In the genomic region with DNA sequence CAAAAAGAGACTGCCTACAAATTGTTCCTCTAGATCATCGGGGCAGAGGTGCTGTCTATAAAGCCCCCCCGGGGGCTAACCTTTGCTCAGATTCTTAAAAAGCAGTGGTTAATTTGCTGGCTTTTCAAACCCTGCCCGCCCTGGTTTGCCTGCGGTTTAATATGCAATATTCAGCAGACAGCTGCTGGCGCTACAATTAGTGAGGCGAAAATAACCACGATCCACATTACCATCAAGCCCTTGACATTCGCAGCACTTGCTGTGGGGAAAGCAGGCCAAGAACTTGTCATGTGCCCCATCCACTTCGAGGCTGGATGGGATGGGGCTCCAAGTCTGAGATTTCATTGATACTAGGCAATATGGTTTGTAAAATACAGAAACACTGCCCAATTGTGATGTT, we compare ENCODE assay signal across 21 mouse cellular contexts. TPM values are rescaled to one million over a fixed set of nuclear protein-coding genes. Genes with fewer than 3 reads are reported as not detected.
DNase-seq lines count a peak whose midpoint lies in the region; ATAC-seq and TF ChIP-seq lines count a peak whose summit lies in the region.
"Had no signal": no experiment of that assay in that cellular context is flagged by ENCODE, and none has a peak within 500 bp of the region (broad histone marks: within the 10 kb centered on the region; RNA-seq: fewer than 3 reads in every experiment).

No protein-coding gene starts in this region.

- no peaks in the 10 kb centered on the region for H3K9me3 ChIP-seq in hindbrain, embryonic 13.5 days
- no peaks in the 10 kb centered on the region for H3K9me3 ChIP-seq in hindbrain, embryonic 10.5 days
- no peaks in the 10 kb centered on the region for H3K9me3 ChIP-seq in forebrain, embryonic 12.5 days
- H3K9me3 ChIP-seq in midbrain, embryonic 16.5 days (replicated peaks; ENCODE audit: control insufficient read depth, low read length, poor library complexity, severe bottlenecking), result no peaks in the 10 kb centered on the region
- no peaks in the 10 kb centered on the region for H3K9me3 ChIP-seq in lung, postnatal 0 days (ENCODE audit: low read length)
- H3K9me3 ChIP-seq: heart, embryonic 13.5 days had no signal

- 0 out of 2 replicates have a peak overlapping the region, but pooled peaks have one; percentile 9 for H3K9ac ChIP-seq in hindbrain, embryonic 13.5 days
- H3K9ac ChIP-seq in forebrain, embryonic 12.5 days, result no peak overlapping the region
- no peak overlapping the region for H3K9ac ChIP-seq in midbrain, embryonic 16.5 days (ENCODE audit: low read depth, low read length)
- no peak overlapping the region for H3K9ac ChIP-seq in lung, postnatal 0 days (replicated peaks; ENCODE audit: low read depth)
- H3K9ac ChIP-seq: heart, embryonic 13.5 days; lung, embryonic 14.5 days had no signal

- TF ChIP-seq EP300 in lung, postnatal 0 days (IDR thresholded peaks at IDR 0.05), result no peak

- DNase-seq in hindbrain, embryonic 10.5 days (ENCODE audit: low spot score), result no peak
- peak; percentile 61 for DNase-seq in brain, adult 2 months (ENCODE audit: low read depth, low spot score)
- DNase-seq in lung, postnatal 0 days (ENCODE audit: low spot score), result no peak
- no peak for DNase-seq in kidney, postnatal 36 days
- DNase-seq in spleen, adult 12 weeks (ENCODE audit: low spot score), result no peak
- DNase-seq: adrenal gland, postnatal 14 days; cerebellum, adult 8-10 months; heart, postnatal 36 days; kidney, adult 9 months; layer of hippocampus, postnatal 36 days; lung, embryonic 14.5 days; thymus, postnatal 36 days had no signal

- peaks cover 46% of the 10 kb centered on the region for H3K4me1 ChIP-seq in hindbrain, embryonic 13.5 days (replicated peaks)
- H3K4me1 ChIP-seq in hindbrain, embryonic 10.5 days (replicated peaks), result peaks cover 29% of the 10 kb centered on the region
- peaks cover 19% of the 10 kb centered on the region for H3K4me1 ChIP-seq in forebrain, embryonic 12.5 days
- H3K4me1 ChIP-seq in midbrain, embryonic 16.5 days (ENCODE audit: control insufficient read depth, insufficient read depth, low read length), result peaks cover 12% of the 10 kb centered on the region
- H3K4me1 ChIP-seq in lung, postnatal 0 days (ENCODE audit: insufficient read depth, low read depth, low read length), result peaks cover 5% of the 10 kb centered on the region; the same call in 1 of the 2 replicates

- peaks cover 18% of the 10 kb centered on the region for H3K36me3 ChIP-seq in hindbrain, embryonic 13.5 days
- H3K36me3 ChIP-seq in hindbrain, embryonic 10.5 days, result peaks cover 61% of the 10 kb centered on the region
- H3K36me3 ChIP-seq in forebrain, embryonic 12.5 days (replicated peaks), result peaks cover 42% of the 10 kb centered on the region
- H3K36me3 ChIP-seq in midbrain, embryonic 16.5 days (ENCODE audit: control insufficient read depth, insufficient read depth, low read length), result 0 out of 2 replicates have a peak, but pooled peaks cover 4% of the 10 kb centered on the region
- 0 out of 2 replicates have a peak, but pooled peaks cover 8% of the 10 kb centered on the region for H3K36me3 ChIP-seq in lung, postnatal 0 days (ENCODE audit: insufficient read depth, low read length)

- H3K27me3 ChIP-seq in hindbrain, embryonic 13.5 days, result no peaks in the 10 kb centered on the region
- H3K27me3 ChIP-seq in hindbrain, embryonic 10.5 days (ENCODE audit: insufficient read depth, poor library complexity, severe bottlenecking), result no peaks in the 10 kb centered on the region
- H3K27me3 ChIP-seq in forebrain, embryonic 12.5 days, result no peaks in the 10 kb centered on the region
- no peaks in the 10 kb centered on the region for H3K27me3 ChIP-seq in midbrain, embryonic 16.5 days (ENCODE audit: control insufficient read depth, insufficient read depth, low read depth, low read length)
- H3K27me3 ChIP-seq in lung, postnatal 0 days (replicated peaks; ENCODE audit: insufficient read depth, low read length), result no peaks in the 10 kb centered on the region
- H3K27me3 ChIP-seq: heart, embryonic 13.5 days; Patski had no signal

- WGBS in hindbrain, embryonic 13.5 days, result 57% methylated on average over 9 of the region's 9 CpGs
- WGBS in hindbrain, embryonic 10.5 days, result 81% methylated on average over 9 of the region's 9 CpGs
- 35% methylated on average over 9 of the region's 9 CpGs for WGBS in forebrain, embryonic 12.5 days
- WGBS in midbrain, embryonic 16.5 days, result 40% methylated on average over 9 of the region's 9 CpGs
- WGBS in lung, postnatal 0 days, result 87% methylated on average over 9 of the region's 9 CpGs

- H3K27ac ChIP-seq in hindbrain, embryonic 13.5 days, result peak overlapping the region; percentile 36
- H3K27ac ChIP-seq in hindbrain, embryonic 10.5 days, result no peak overlapping the region
- H3K27ac ChIP-seq in forebrain, embryonic 12.5 days, result peak overlapping the region; percentile 66
- 0 out of 2 replicates have a peak overlapping the region, but pooled peaks have one; percentile 18 for H3K27ac ChIP-seq in midbrain, embryonic 16.5 days (ENCODE audit: low read length)
- no peak overlapping the region for H3K27ac ChIP-seq in lung, postnatal 0 days (ENCODE audit: low read length)
- H3K27ac ChIP-seq: heart, embryonic 13.5 days; macrophage; stomach, postnatal 0 days had no signal

- ATAC-seq in hindbrain, embryonic 13.5 days (ENCODE audit: low FRiP score), result no peak
- peak; percentile 53 for ATAC-seq in forebrain, embryonic 12.5 days (ENCODE audit: low FRiP score)
- ATAC-seq in midbrain, embryonic 16.5 days, result no peak
- ATAC-seq in lung, postnatal 0 days, result no peak
- ATAC-seq: activated CD4-positive, CD25-positive, alpha-beta regulatory T cell, adult 4 months; Patski had no signal

- H3K4me2 ChIP-seq in hindbrain, embryonic 13.5 days, result no peak overlapping the region
- H3K4me2 ChIP-seq in forebrain, embryonic 12.5 days, result no peak overlapping the region
- H3K4me2 ChIP-seq in midbrain, embryonic 16.5 days (ENCODE audit: low read length), result no peak overlapping the region
- no peak overlapping the region for H3K4me2 ChIP-seq in lung, postnatal 0 days (replicated peaks; ENCODE audit: low read depth, low read length)
- H3K4me2 ChIP-seq: heart, embryonic 13.5 days; lung, embryonic 14.5 days had no signal

- H3K4me3 ChIP-seq in hindbrain, embryonic 13.5 days, result no peak overlapping the region
- H3K4me3 ChIP-seq in hindbrain, embryonic 10.5 days, result no peak overlapping the region
- H3K4me3 ChIP-seq in forebrain, embryonic 12.5 days (replicated peaks), result no peak overlapping the region
- H3K4me3 ChIP-seq in midbrain, embryonic 16.5 days (ENCODE audit: low read depth, low read length), result no peak overlapping the region
- no peak overlapping the region for H3K4me3 ChIP-seq in lung, postnatal 0 days (ENCODE audit: low read depth, low read length)
- H3K4me3 ChIP-seq: heart, embryonic 13.5 days had no signal

- no peak for TF ChIP-seq CTCF in lung, postnatal 0 days (IDR thresholded peaks at IDR 0.05)

RNA-seq across cellular contexts. Expression of gene Fam210b, which starts 7.9 kb away (rescaled TPM):
- 25.8 and 27.1 TPM in 2 replicates for polyA plus RNA-seq in hindbrain, embryonic 13.5 days (2015; fragmentation: Nextera tagmentation; extraction: Ambion mirVana)
- 32.6 and 34.0 TPM in 2 replicates for polyA plus RNA-seq in hindbrain, embryonic 10.5 days (2016; fragmentation: Nextera tagmentation; extraction: Ambion mirVana)
- 22.4 and 24.1 TPM in 2 replicates for polyA plus RNA-seq in forebrain, embryonic 12.5 days (2016; fragmentation: Nextera tagmentation; extraction: Ambion mirVana)
- polyA plus RNA-seq in midbrain, embryonic 16.5 days (2015; fragmentation: Nextera tagmentation; extraction: Ambion mirVana), result 21.2 and 24.0 TPM in 2 replicates
- polyA plus RNA-seq in lung, postnatal 0 days (2015; fragmentation: Nextera tagmentation; extraction: Ambion mirVana), result 32.8 and 37.0 TPM in 2 replicates

RNA-seq across cellular contexts. Expression of gene Aurka, which starts 17.1 kb away (rescaled TPM):
- 26.7 and 26.8 TPM in 2 replicates for polyA plus RNA-seq in hindbrain, embryonic 13.5 days (2015; fragmentation: Nextera tagmentation; extraction: Ambion mirVana)
- polyA plus RNA-seq in hindbrain, embryonic 10.5 days (2016; fragmentation: Nextera tagmentation; extraction: Ambion mirVana), result 168 and 202 TPM in 2 replicates
- polyA plus RNA-seq in forebrain, embryonic 12.5 days (2016; fragmentation: Nextera tagmentation; extraction: Ambion mirVana), result 136 and 146 TPM in 2 replicates
- 10.4 and 12.5 TPM in 2 replicates for polyA plus RNA-seq in midbrain, embryonic 16.5 days (2015; fragmentation: Nextera tagmentation; extraction: Ambion mirVana)
- polyA plus RNA-seq in lung, postnatal 0 days (2015; fragmentation: Nextera tagmentation; extraction: Ambion mirVana), result 6.3 and 7.9 TPM in 2 replicates

RNA-seq across cellular contexts. Expression of gene Cstf1, which starts 17.3 kb away (rescaled TPM):
- 25.2 and 27.1 TPM in 2 replicates for polyA plus RNA-seq in hindbrain, embryonic 13.5 days (2015; fragmentation: Nextera tagmentation; extraction: Ambion mirVana)
- 49.7 and 54.8 TPM in 2 replicates for polyA plus RNA-seq in hindbrain, embryonic 10.5 days (2016; fragmentation: Nextera tagmentation; extraction: Ambion mirVana)
- polyA plus RNA-seq in forebrain, embryonic 12.5 days (2016; fragmentation: Nextera tagmentation; extraction: Ambion mirVana), result 44.1 and 45.4 TPM in 2 replicates
- polyA plus RNA-seq in midbrain, embryonic 16.5 days (2015; fragmentation: Nextera tagmentation; extraction: Ambion mirVana), result 23.4 and 25.2 TPM in 2 replicates
- 16.8 and 19.4 TPM in 2 replicates for polyA plus RNA-seq in lung, postnatal 0 days (2015; fragmentation: Nextera tagmentation; extraction: Ambion mirVana)

RNA-seq across cellular contexts. Expression of gene Cass4, which starts 40.4 kb away (rescaled TPM):
- polyA plus RNA-seq in hindbrain, embryonic 13.5 days (2015; fragmentation: Nextera tagmentation; extraction: Ambion mirVana), result 0.13 and 0.19 TPM in 2 replicates
- 0.12 and 0.26 TPM in 2 replicates for polyA plus RNA-seq in hindbrain, embryonic 10.5 days (2016; fragmentation: Nextera tagmentation; extraction: Ambion mirVana)
- 0.17 and 0.18 TPM in 2 replicates for polyA plus RNA-seq in forebrain, embryonic 12.5 days (2016; fragmentation: Nextera tagmentation; extraction: Ambion mirVana)
- polyA plus RNA-seq in midbrain, embryonic 16.5 days (2015; fragmentation: Nextera tagmentation; extraction: Ambion mirVana), result 0.11 and 0.16 TPM in 2 replicates
- 9.3 and 11.9 TPM in 2 replicates for polyA plus RNA-seq in lung, postnatal 0 days (2015; fragmentation: Nextera tagmentation; extraction: Ambion mirVana)
- polyA plus RNA-seq: liver, adult 2 months; Patski had no signal

Comparison
In these comparisons a context has a peak if more than half of its experiments do, and no peak if none do; other contexts are left out.
1. H3K27ac ChIP-seq: peak in hindbrain, embryonic 13.5 days (single experiment), forebrain, embryonic 12.5 days (single experiment) and midbrain, embryonic 16.5 days (single experiment); none in hindbrain, embryonic 10.5 days (single experiment) and lung, postnatal 0 days (single experiment).